Mouse (Mus musculus): ENCODE measurements around the gene Zfp296. TPM values are rescaled to one million over a fixed set of nuclear protein-coding genes. Genes with fewer than 3 reads are reported as not detected.

Gene Zfp296
- polyA plus RNA-seq, 1 experiment: 1.4 TPM

- TF ChIP-seq CTCF (IDR thresholded peaks at IDR 0.05; ENCODE audit: borderline replicate concordance, extremely low read depth, insufficient read depth, insufficient read length) (no peak), POLR2A (IDR thresholded peaks at IDR 0.05; ENCODE audit: borderline replicate concordance, extremely low read depth, insufficient read depth, insufficient read length, poor library complexity, severe bottlenecking) (no peak)
- no peak for DNase-seq (ENCODE audit: low read depth)
Observed at GRCm38 (mm10) chr7:19609641-19610332, 32.7 kb downstream of the Zfp296 start.

DNA sequence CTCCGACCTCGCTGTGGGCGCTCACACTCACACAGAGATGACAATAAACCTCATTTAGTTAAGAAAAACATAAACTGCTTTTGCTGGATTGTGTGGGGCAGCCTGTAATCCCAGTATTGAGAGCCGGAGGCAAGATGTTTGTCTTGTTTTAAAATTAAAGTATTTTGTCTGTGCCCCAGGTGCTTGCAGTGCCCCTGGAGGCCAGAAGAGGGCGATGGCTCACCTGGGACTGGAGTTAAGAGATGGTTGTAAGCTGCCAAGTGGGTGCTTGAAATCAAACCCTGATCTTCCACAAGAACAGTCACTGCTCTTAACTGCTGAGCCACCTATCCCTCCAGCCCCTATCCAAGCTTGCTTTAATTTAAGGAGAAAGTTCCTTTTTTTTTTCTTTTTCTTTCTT is 33.9 kb downstream of the Zfp296 start:
- TF ChIP-seq POLR2A (IDR thresholded peaks at IDR 0.05; ENCODE audit: borderline replicate concordance, extremely low read depth, insufficient read depth, insufficient read length, poor library complexity, severe bottlenecking) (no peak), CTCF (IDR thresholded peaks at IDR 0.05; ENCODE audit: borderline replicate concordance, extremely low read depth, insufficient read depth, insufficient read length) (peak; percentile 13; the same call in 1 of the 2 replicates)
- DNase-seq (ENCODE audit: low read depth): no peak

- no peak for DNase-seq (ENCODE audit: low read depth)
- TF ChIP-seq POLR2A (IDR thresholded peaks at IDR 0.05; ENCODE audit: borderline replicate concordance, extremely low read depth, insufficient read depth, insufficient read length, poor library complexity, severe bottlenecking): no peak
- no peak for TF ChIP-seq CTCF (IDR thresholded peaks at IDR 0.05; ENCODE audit: borderline replicate concordance, extremely low read depth, insufficient read depth, insufficient read length)
Observed at GRCm38 (mm10) chr7:19615036-19615577, 38.0 kb downstream of the Zfp296 start.

GRCm38 (mm10) chr7:19619004-19619801 is 42.1 kb downstream of the Zfp296 start:
- TF ChIP-seq CTCF (IDR thresholded peaks at IDR 0.05; ENCODE audit: borderline replicate concordance, extremely low read depth, insufficient read depth, insufficient read length) (peak; percentile 86; the same call in 1 of the 2 replicates), POLR2A (IDR thresholded peaks at IDR 0.05; ENCODE audit: borderline replicate concordance, extremely low read depth, insufficient read depth, insufficient read length, poor library complexity, severe bottlenecking) (no peak)
- peak; percentile 88 for DNase-seq (ENCODE audit: low read depth)

DNA sequence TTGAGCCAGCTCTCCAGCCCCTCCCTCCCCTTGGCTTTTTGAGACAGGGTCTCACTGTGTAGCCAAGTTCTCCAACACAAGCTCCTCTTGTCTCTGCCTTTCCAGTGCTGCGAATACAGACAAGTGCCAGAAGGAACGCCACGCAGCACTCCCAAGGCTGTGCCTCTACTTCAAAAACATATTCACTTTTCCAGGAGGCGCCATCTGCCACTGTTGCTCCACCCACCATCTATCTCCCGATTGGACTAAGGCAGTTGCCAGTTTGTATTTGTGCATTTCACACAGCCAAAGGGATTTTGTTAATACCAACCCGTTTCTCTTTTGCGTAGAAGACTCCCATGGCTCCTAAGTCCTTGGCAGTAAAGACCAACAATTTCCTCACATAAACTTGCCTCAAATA is 43.7 kb downstream of the Zfp296 start:
- no peak for TF ChIP-seq POLR2A (IDR thresholded peaks at IDR 0.05; ENCODE audit: borderline replicate concordance, extremely low read depth, insufficient read depth, insufficient read length, poor library complexity, severe bottlenecking)
- no peak for TF ChIP-seq CTCF (IDR thresholded peaks at IDR 0.05; ENCODE audit: borderline replicate concordance, extremely low read depth, insufficient read depth, insufficient read length)
- DNase-seq (ENCODE audit: low read depth): peak; percentile 29

DNA sequence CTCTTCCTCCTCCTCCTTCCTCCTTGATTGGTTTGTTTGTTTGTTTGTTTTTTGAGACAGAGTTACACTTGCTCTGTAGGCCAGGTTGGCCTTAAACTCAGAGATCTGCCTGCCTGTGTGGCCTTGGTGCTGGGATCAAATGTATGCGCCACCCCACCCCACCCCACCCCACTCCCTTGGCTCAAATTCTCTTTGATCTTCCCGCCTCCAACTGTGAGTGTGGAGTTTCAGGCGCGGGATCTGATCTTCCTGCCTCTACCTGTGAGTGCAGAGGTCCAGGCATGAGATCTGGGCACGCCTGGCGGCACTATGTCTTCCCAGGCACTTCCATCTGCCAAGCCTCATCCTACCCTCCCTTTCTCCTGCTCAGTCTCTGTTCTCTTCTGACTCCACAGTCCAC is 45.2 kb downstream of the Zfp296 start:
- DNase-seq (ENCODE audit: low read depth): no peak
- TF ChIP-seq CTCF (IDR thresholded peaks at IDR 0.05; ENCODE audit: borderline replicate concordance, extremely low read depth, insufficient read depth, insufficient read length): no peak

- no peak for TF ChIP-seq CTCF (IDR thresholded peaks at IDR 0.05; ENCODE audit: borderline replicate concordance, extremely low read depth, insufficient read depth, insufficient read length)
- no peak for TF ChIP-seq POLR2A (IDR thresholded peaks at IDR 0.05; ENCODE audit: borderline replicate concordance, extremely low read depth, insufficient read depth, insufficient read length, poor library complexity, severe bottlenecking)
- DNase-seq (ENCODE audit: low read depth): no peak
Observed at GRCm38 (mm10) chr7:19623433-19623832, 46.3 kb downstream of the Zfp296 start.

DNA sequence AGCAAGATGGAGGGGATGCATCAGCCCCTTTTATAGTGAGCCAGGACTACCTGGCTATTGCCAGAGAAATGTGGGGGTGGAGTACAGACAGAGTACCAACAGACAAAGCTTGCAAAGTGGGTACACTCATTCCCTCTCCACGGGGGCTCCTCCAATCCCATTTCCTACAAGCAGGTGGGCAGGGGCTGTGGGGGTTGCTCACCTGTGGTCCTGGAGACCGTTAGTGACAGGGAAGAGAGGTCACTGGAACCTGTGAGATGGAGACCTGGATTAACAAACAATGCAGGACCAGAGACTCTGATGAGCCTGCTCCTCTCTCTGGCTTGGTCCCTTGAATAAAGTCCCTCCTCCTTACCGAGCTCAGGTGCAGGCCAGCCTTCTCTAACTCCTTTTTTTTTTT is 50.6 kb downstream of the Zfp296 start:
- no peak for DNase-seq (ENCODE audit: low read depth)
- no peak for TF ChIP-seq POLR2A (IDR thresholded peaks at IDR 0.05; ENCODE audit: borderline replicate concordance, extremely low read depth, insufficient read depth, insufficient read length, poor library complexity, severe bottlenecking)
- no peak for TF ChIP-seq CTCF (IDR thresholded peaks at IDR 0.05; ENCODE audit: borderline replicate concordance, extremely low read depth, insufficient read depth, insufficient read length)

DNA sequence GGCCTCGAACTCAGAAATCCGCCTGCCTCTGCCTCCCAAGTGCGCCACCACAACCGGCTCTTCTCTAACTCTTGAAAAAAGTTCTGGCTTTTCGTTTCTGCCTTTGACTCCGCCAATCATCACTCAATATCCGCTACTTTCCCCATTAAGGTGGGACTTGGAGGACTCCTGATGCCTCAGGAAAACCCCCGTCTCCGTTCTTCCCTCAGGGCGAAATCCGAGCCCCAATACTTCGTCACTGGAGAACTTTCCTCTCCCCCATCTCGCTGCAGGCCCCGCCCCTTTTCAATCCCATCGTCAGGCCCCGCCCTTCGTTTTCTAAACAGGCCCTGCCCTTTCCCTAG is 51.1 kb downstream of the Zfp296 start:
- no peak for DNase-seq (ENCODE audit: low read depth)
- TF ChIP-seq CTCF (IDR thresholded peaks at IDR 0.05; ENCODE audit: borderline replicate concordance, extremely low read depth, insufficient read depth, insufficient read length): no peak

- no peak for TF ChIP-seq POLR2A (IDR thresholded peaks at IDR 0.05; ENCODE audit: borderline replicate concordance, extremely low read depth, insufficient read depth, insufficient read length, poor library complexity, severe bottlenecking)
- no peak for TF ChIP-seq CTCF (IDR thresholded peaks at IDR 0.05; ENCODE audit: borderline replicate concordance, extremely low read depth, insufficient read depth, insufficient read length)
- peak; percentile 89 for DNase-seq (ENCODE audit: low read depth)
Observed at GRCm38 (mm10) chr7:19628536-19629360, 51.7 kb downstream of the Zfp296 start.

DNA sequence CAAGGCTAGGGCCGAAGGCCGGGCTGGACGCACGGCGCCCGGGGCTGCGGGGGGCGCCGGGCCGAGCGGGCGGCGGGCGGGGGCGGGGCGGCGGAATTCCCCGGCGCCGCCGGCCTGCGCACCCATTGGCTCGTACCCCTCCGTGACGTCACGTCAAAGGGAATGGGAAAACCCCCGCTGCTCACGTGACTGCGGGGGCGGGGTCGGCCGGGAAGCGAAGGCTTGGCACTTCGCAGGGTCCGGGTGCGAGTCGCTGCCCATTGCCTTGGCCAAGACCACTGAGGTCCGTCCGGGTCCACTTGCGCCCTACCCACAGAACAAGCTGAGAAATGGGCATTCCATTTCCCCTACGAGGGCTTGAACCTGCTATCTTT is 52.3 kb downstream of the Zfp296 start, which contains the start of gene Relb:
Gene Relb (minus strand): TSS at position 78 of the 374 bp plus-strand sequence.
- TF ChIP-seq CTCF (IDR thresholded peaks at IDR 0.05; ENCODE audit: borderline replicate concordance, extremely low read depth, insufficient read depth, insufficient read length) (no peak), POLR2A (IDR thresholded peaks at IDR 0.05; ENCODE audit: borderline replicate concordance, extremely low read depth, insufficient read depth, insufficient read length, poor library complexity, severe bottlenecking) (no peak)
- peak; percentile 91 for DNase-seq (ENCODE audit: low read depth)

Other genes with a start within 250 kb of the Zfp296 start
- 65.1 and 81.9 TPM in 2 replicates for gene Ercc1, start 232.5 kb upstream of the Zfp296 start, polyA plus RNA-seq (2012; rRNA removed)
- 11.9 and 12.7 TPM in 2 replicates for gene Cd3eap, start 217.8 kb upstream of the Zfp296 start, polyA plus RNA-seq (2012; rRNA removed)
- gene Ppp1r13l, start 217.5 kb upstream of the Zfp296 start, polyA plus RNA-seq (2012; rRNA removed): 8.2 and 8.9 TPM in 2 replicates
- 81.7 and 106 TPM in 2 replicates for gene Ercc2, start 195.3 kb upstream of the Zfp296 start, polyA plus RNA-seq (2012; rRNA removed)
- gene Klc3, start 173.2 kb upstream of the Zfp296 start, polyA plus RNA-seq (2012; rRNA removed): 1.5 and 2.5 TPM in 2 replicates
- gene Ckm, start 172.5 kb upstream of the Zfp296 start, polyA plus RNA-seq (2012; rRNA removed): 0.24 and 0.31 TPM in 2 replicates
- gene Mark4, start 118.5 kb upstream of the Zfp296 start, polyA plus RNA-seq (2012; rRNA removed): 50.7 and 67.0 TPM in 2 replicates
- 0.91 and 1.0 TPM in 2 replicates for gene Exoc3l2, start 114.0 kb upstream of the Zfp296 start, polyA plus RNA-seq (2012; rRNA removed)
- gene Bloc1s3, start 68.9 kb upstream of the Zfp296 start, polyA plus RNA-seq (2012; rRNA removed): 11.2 and 14.6 TPM in 2 replicates
- 29.0 and 38.3 TPM in 2 replicates for gene Trappc6a, start 68.9 kb upstream of the Zfp296 start, polyA plus RNA-seq (2012; rRNA removed)
- 0.51 and 0.68 TPM in 2 replicates for gene Nkpd1, start 59.4 kb upstream of the Zfp296 start, polyA plus RNA-seq (2012; rRNA removed)
- gene Ppp1r37, start 14.2 kb upstream of the Zfp296 start, polyA plus RNA-seq (2012; rRNA removed): 116 and 136 TPM in 2 replicates
- 67.3 and 72.9 TPM in 2 replicates for gene Gemin7, start 308 bp downstream of the Zfp296 start, polyA plus RNA-seq (2012; rRNA removed)
- gene Clasrp, start 27.2 kb downstream of the Zfp296 start, polyA plus RNA-seq (2012; rRNA removed): 154 and 197 TPM in 2 replicates
- gene Relb, start 52.2 kb downstream of the Zfp296 start, polyA plus RNA-seq (2012; rRNA removed): 4.8 and 5.3 TPM in 2 replicates
- gene Clptm1, start 87.7 kb downstream of the Zfp296 start, polyA plus RNA-seq (2012; rRNA removed): 89.4 and 114 TPM in 2 replicates
- gene Apoc2, start 100.7 kb downstream of the Zfp296 start, polyA plus RNA-seq (2012; rRNA removed): 0.30 TPM in 2 replicates
- not detected in 2 replicates for gene Gm44805, start 104.1 kb downstream of the Zfp296 start, polyA plus RNA-seq (2012; rRNA removed)
- gene Apoc4, start 104.2 kb downstream of the Zfp296 start, polyA plus RNA-seq (2012; rRNA removed): not detected in 2 replicates
- 0.81 and 2.0 TPM in 2 replicates for gene Apoc1, start 115.4 kb downstream of the Zfp296 start, polyA plus RNA-seq (2012; rRNA removed)
- gene Apoe, start 121.9 kb downstream of the Zfp296 start, polyA plus RNA-seq (2012; rRNA removed): 235 and 295 TPM in 2 replicates
- gene Tomm40, start 138.2 kb downstream of the Zfp296 start, polyA plus RNA-seq (2012; rRNA removed): 111 and 131 TPM in 2 replicates
- 39.7 and 45.2 TPM in 2 replicates for gene Nectin2, start 173.2 kb downstream of the Zfp296 start, polyA plus RNA-seq (2012; rRNA removed)
- gene Bcam, start 193.7 kb downstream of the Zfp296 start, polyA plus RNA-seq (2012; rRNA removed): 13.8 and 19.5 TPM in 2 replicates
- gene Cblc, start 219.5 kb downstream of the Zfp296 start, polyA plus RNA-seq (2012; rRNA removed): 0.33 and 0.58 TPM in 2 replicates
- 0.47 and 0.92 TPM in 2 replicates for gene Bcl3, start 245.5 kb downstream of the Zfp296 start, polyA plus RNA-seq (2012; rRNA removed)

Measured in brain, embryonic 14.5 days (tissue).